Mouse (Mus musculus): Measurements from ENCODE around the gene Ska2. TPM values are rescaled to one million over a fixed set of nuclear protein-coding genes. Genes with fewer than 3 reads are reported as not detected.

Ska2 gene
- polyA plus RNA-seq, 1 experiment from 2014 or later = 27.9 TPM

- ChIA-PET POLR2A (no interaction called here), CTCF (no interaction called here)
- no peak for TF ChIP-seq CTCF (IDR thresholded peaks at IDR 0.05)
- DNase-seq (ENCODE audit: low read depth, low spot score) = no peak
- no peak for ATAC-seq
- in situ Hi-C loops (cut with MboI; ENCODE audit: low pct_unique_long_range_greater_than_20kb) = no loop called here
- no peaks in the 10 kb centered on the region for H3K27me3 ChIP-seq
Observed at GRCm38 (mm10) chr11:87173625-87174024, 64.6 kb downstream of the Ska2 start.

Other genes starting within 250 kb of the Ska2 start
- gene Ypel2, start 115.5 kb upstream of the Ska2 start, polyA plus RNA-seq (2021) = 31.7 TPM
- 36.5 TPM for gene Gdpd1, start 35.2 kb upstream of the Ska2 start, polyA plus RNA-seq (2021)
- gene Smg8, start 22.5 kb upstream of the Ska2 start, polyA plus RNA-seq (2021) = 21.9 TPM
- 13.8 TPM for gene Prr11, start 526 bp upstream of the Ska2 start, polyA plus RNA-seq (2021)
- gene Trim37, start 17.8 kb downstream of the Ska2 start, polyA plus RNA-seq (2021) = 33.1 TPM
- gene Ppm1e, start 249.8 kb downstream of the Ska2 start, polyA plus RNA-seq (2021) = 0.35 TPM

All from Patski (cell line).